Comparison of ENCODE assay signal across 9 mouse cellular contexts in the genomic region with DNA sequence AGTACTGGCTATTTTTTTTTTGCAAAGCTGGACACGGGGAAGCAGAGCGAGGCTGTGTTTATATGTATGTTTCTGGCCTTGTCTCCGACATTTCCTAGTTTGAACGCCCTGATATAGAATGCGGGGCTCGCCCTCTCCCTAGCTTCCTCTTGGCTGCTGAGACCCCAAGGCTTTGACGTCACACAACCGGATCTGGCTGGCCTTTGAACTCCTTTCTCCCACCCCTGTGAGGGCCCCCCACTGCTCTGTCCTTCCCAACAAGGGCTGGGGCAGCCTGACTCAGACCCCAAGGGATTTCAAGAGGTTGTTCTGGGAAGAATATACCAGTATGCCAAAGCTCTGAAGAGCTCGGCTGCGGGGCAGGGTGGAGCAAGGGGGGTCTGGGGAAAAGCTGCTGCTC. TPM values are rescaled to one million over a fixed set of nuclear protein-coding genes. Genes with fewer than 3 reads are reported as not detected.
DNase-seq lines count a peak whose midpoint lies in the region; ATAC-seq lines count a peak whose summit lies in the region.
"Had no signal": no experiment of that assay in that cellular context is flagged by ENCODE, and none has a peak within 500 bp of the region (broad histone marks: within the 10 kb centered on the region; RNA-seq: fewer than 3 reads in every experiment).

No protein-coding gene starts in this region.

- peak overlapping the region; percentile 28 for H3K4me3 ChIP-seq in forebrain, embryonic 11.5 days (ENCODE audit: low read depth, low read length)
- peak overlapping the region; percentile 40 for H3K4me3 ChIP-seq in limb, embryonic 13.5 days
- H3K4me3 ChIP-seq in midbrain, embryonic 12.5 days = peak overlapping the region; percentile 30

- H3K4me1 ChIP-seq in forebrain, embryonic 11.5 days (replicated peaks; ENCODE audit: control insufficient read depth, insufficient read depth, low read length) = peaks cover 2% of the 10 kb centered on the region; the same call in 1 of the 2 replicates
- peaks cover 36% of the 10 kb centered on the region for H3K4me1 ChIP-seq in limb, embryonic 13.5 days
- H3K4me1 ChIP-seq in midbrain, embryonic 12.5 days = peaks cover 8% of the 10 kb centered on the region; the same call in 1 of the 2 replicates

- peak; percentile 62 for DNase-seq in kidney, adult 18-20 months
- no peak for DNase-seq in kidney, adult 11 months
- DNase-seq in forebrain, embryonic 11.5 days (ENCODE audit: low spot score) = peak; percentile 68
- peak; percentile 60 to 66 for DNase-seq in heart, postnatal 14 days
- peak; percentile 68 for DNase-seq in thymus, postnatal 0 days (ENCODE audit: low spot score)
- no peak for DNase-seq in layer of hippocampus, postnatal 14 days (ENCODE audit: low spot score in 2 of 2)

- H3K9ac ChIP-seq in forebrain, embryonic 11.5 days (ENCODE audit: low read length) = peak overlapping the region; percentile 33; the same call in 1 of the 2 replicates
- H3K9ac ChIP-seq in limb, embryonic 13.5 days = peak overlapping the region; percentile 45; the same call in 1 of the 2 replicates
- no peak overlapping the region; the same call in 1 of the 2 replicates for H3K9ac ChIP-seq in midbrain, embryonic 12.5 days (replicated peaks)

- H3K27ac ChIP-seq in forebrain, embryonic 11.5 days (ENCODE audit: low read depth, low read length) = no peak overlapping the region
- peak overlapping the region; percentile 0; the same call in 1 of the 2 replicates for H3K27ac ChIP-seq in limb, embryonic 13.5 days
- no peak overlapping the region for H3K27ac ChIP-seq in midbrain, embryonic 12.5 days (replicated peaks)

- ATAC-seq in forebrain, embryonic 11.5 days (replicated peaks; ENCODE audit: low FRiP score) = peak; percentile 59
- peak; percentile 51; the same call in 1 of the 2 replicates for ATAC-seq in limb, embryonic 13.5 days (ENCODE audit: low FRiP score, low read depth)
- peak; percentile 47 for ATAC-seq in midbrain, embryonic 12.5 days (ENCODE audit: low FRiP score, low read depth)

- intact Hi-C loops in heart, postnatal 14 days (cut with DNase I) = loop anchor here (5.0 kb wide), 1 partner anchor 49 kb away; a partner anchor contains a TSS

- no peaks in the 10 kb centered on the region; the same call in 1 of the 2 replicates for H3K27me3 ChIP-seq in forebrain, embryonic 11.5 days (ENCODE audit: control insufficient read depth, insufficient read depth, low read length)
- H3K27me3 ChIP-seq in limb, embryonic 13.5 days = no peaks in the 10 kb centered on the region
- H3K27me3 ChIP-seq in midbrain, embryonic 12.5 days = peaks cover 27% of the 10 kb centered on the region
- H3K27me3 ChIP-seq: CH12.LX had no signal

- H3K9me3 ChIP-seq in forebrain, embryonic 11.5 days (ENCODE audit: control insufficient read depth, low read length) = no peaks in the 10 kb centered on the region
- H3K9me3 ChIP-seq in limb, embryonic 13.5 days = no peaks in the 10 kb centered on the region
- no peaks in the 10 kb centered on the region for H3K9me3 ChIP-seq in midbrain, embryonic 12.5 days

- H3K36me3 ChIP-seq in forebrain, embryonic 11.5 days (ENCODE audit: control insufficient read depth, insufficient read depth, low read length) = no peaks in the 10 kb centered on the region
- H3K36me3 ChIP-seq in limb, embryonic 13.5 days = no peaks in the 10 kb centered on the region
- H3K36me3 ChIP-seq in midbrain, embryonic 12.5 days = no peaks in the 10 kb centered on the region

- WGBS in forebrain, embryonic 11.5 days = 3% methylated on average over 10 of the region's 10 CpGs
- 4% methylated on average over 10 of the region's 10 CpGs for WGBS in limb, embryonic 13.5 days
- 3% methylated on average over 10 of the region's 10 CpGs for WGBS in midbrain, embryonic 12.5 days

- peak overlapping the region; percentile 58 for H3K4me2 ChIP-seq in forebrain, embryonic 11.5 days (ENCODE audit: low read depth, low read length, severe bottlenecking)
- peak overlapping the region; percentile 55 for H3K4me2 ChIP-seq in limb, embryonic 13.5 days (replicated peaks)
- peak overlapping the region; percentile 54 for H3K4me2 ChIP-seq in midbrain, embryonic 12.5 days (replicated peaks)

RNA-seq across cellular contexts. Expression of a gene that starts 48.4 kb away (rescaled TPM):
- polyA plus RNA-seq in forebrain, embryonic 11.5 days (2014; fragmentation: Nextera tagmentation; extraction: Ambion mirVana) = 110 and 115 TPM in 2 replicates
- 10 to 100 TPM; 31.5 to 31.8 TPM for total RNA-seq in heart, postnatal 14 days (2021)
- polyA plus RNA-seq in limb, embryonic 13.5 days (2015; fragmentation: Nextera tagmentation; extraction: Ambion mirVana) = 67.9 and 71.4 TPM in 2 replicates
- 92.3 and 95.9 TPM in 2 replicates for polyA plus RNA-seq in midbrain, embryonic 12.5 days (2016; fragmentation: Nextera tagmentation; extraction: Ambion mirVana)
- polyA plus RNA-seq in thymus, postnatal 0 days (2015; fragmentation: Nextera tagmentation; extraction: Ambion mirVana) = 56.5 and 56.9 TPM in 2 replicates
- total RNA-seq in layer of hippocampus, postnatal 14 days (2021) = 10 to 100 TPM; 48.1 to 48.7 TPM

RNA-seq across cellular contexts. Expression of a gene that starts 48.5 kb away (rescaled TPM):
- polyA plus RNA-seq in forebrain, embryonic 11.5 days (2014; fragmentation: Nextera tagmentation; extraction: Ambion mirVana) = 39.3 and 39.6 TPM in 2 replicates
- 10 to 100 TPM; 18.0 to 21.0 TPM for total RNA-seq in heart, postnatal 14 days (2021)
- polyA plus RNA-seq in limb, embryonic 13.5 days (2015; fragmentation: Nextera tagmentation; extraction: Ambion mirVana) = 25.8 and 26.7 TPM in 2 replicates
- polyA plus RNA-seq in midbrain, embryonic 12.5 days (2016; fragmentation: Nextera tagmentation; extraction: Ambion mirVana) = 35.4 and 37.0 TPM in 2 replicates
- polyA plus RNA-seq in thymus, postnatal 0 days (2015; fragmentation: Nextera tagmentation; extraction: Ambion mirVana) = 35.9 and 36.2 TPM in 2 replicates
- total RNA-seq in layer of hippocampus, postnatal 14 days (2021) = 10 to 100 TPM; 24.2 to 24.8 TPM

RNA-seq across cellular contexts. Expression of a gene that starts 49.5 kb away (rescaled TPM):
- 15.4 and 20.5 TPM in 2 replicates for polyA plus RNA-seq in forebrain, embryonic 11.5 days (2014; fragmentation: Nextera tagmentation; extraction: Ambion mirVana)
- total RNA-seq in heart, postnatal 14 days (2021) = 100 to 1,000 TPM; 437 to 440 TPM
- 33.4 and 35.0 TPM in 2 replicates for polyA plus RNA-seq in limb, embryonic 13.5 days (2015; fragmentation: Nextera tagmentation; extraction: Ambion mirVana)
- 35.8 and 36.4 TPM in 2 replicates for polyA plus RNA-seq in midbrain, embryonic 12.5 days (2016; fragmentation: Nextera tagmentation; extraction: Ambion mirVana)
- 64.2 and 64.3 TPM in 2 replicates for polyA plus RNA-seq in thymus, postnatal 0 days (2015; fragmentation: Nextera tagmentation; extraction: Ambion mirVana)
- 10 to 100 TPM; 49.6 to 64.6 TPM for total RNA-seq in layer of hippocampus, postnatal 14 days (2021)

Comparison
In these comparisons a context has a peak if more than half of its experiments do, and no peak if none do; other contexts are left out.
1. DNase-seq: peak in kidney, adult 18-20 months (single experiment), forebrain, embryonic 11.5 days (single experiment), heart, postnatal 14 days (2 of 2) and thymus, postnatal 0 days (single experiment); none in kidney, adult 11 months (single experiment) and layer of hippocampus, postnatal 14 days (0 of 2).
2. Peak in every context shown above with its lines, with median percentiles within 50 percentile points of each other: ATAC-seq, H3K4me2 ChIP-seq and H3K4me3 ChIP-seq.